Mouse (Mus musculus) cerebellum, postnatal 36 days (tissue): ENCODE results near the gene Slc9a4.
"Not testable (repeated sequence)": the region's sequence is repeated elsewhere in the genome, so short reads cannot be mapped to it uniquely, and the experiment has no call there.

ENCODE experiments used
- DNase-seq, 2 experiments: peaks; one replicate each; pipeline ENCODE4 v3.0.0; 2021 to 2022; ENCODE audit warnings: mixed read lengths in 2 of 2

The Slc9a4 gene

DNA sequence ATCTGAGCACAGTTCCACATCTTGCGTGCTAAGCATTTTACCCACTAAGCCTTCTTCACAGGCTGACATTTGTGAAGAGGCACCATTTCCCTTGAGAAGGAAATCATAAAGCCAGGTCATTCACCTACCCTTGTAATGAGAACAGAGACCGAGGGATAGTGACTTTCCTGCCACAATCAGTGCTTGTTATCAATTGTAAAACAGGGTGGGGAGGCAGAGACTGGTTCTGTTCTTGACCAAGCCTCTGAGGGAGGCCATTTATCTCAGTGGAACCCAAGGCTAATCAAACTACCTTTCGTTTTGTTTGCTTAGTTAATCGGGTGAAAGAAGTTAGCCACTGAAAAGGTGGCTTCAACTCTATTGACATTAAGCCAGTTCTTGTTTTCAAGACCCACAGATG, 77.2 kb downstream of the Slc9a4 start:
- DNase-seq, result no peak

DNA sequence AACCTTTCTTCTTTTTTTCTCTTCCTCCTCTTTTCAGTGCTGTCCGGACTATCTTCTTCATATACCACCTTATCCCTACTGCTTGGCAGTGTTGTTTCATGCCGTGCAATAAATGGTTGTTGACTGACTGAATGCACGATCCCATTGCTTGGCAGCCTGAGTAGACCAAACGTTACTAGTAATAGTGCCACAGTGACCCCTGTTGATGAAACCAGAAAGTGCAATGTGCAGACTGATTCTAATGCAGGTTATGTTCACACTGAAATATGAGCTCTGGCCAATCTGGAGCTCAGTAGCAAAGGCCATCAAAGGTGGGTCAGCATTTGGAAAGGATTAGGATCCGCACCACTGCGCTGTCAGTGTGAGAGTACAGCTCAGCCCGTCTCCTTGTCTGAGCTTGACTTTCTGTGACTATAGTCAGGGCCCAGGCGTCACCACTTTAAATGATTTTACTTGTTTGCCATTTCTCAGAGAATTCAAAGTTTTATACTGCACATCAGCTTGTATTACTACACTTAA, 78.2 kb downstream of the Slc9a4 start:
- peak; percentile 5 to 7 for DNase-seq

- no peak for DNase-seq
These were observed 79.1 kb downstream of the Slc9a4 start for GRCm38 (mm10) chr1:40659017-40659416.

DNA sequence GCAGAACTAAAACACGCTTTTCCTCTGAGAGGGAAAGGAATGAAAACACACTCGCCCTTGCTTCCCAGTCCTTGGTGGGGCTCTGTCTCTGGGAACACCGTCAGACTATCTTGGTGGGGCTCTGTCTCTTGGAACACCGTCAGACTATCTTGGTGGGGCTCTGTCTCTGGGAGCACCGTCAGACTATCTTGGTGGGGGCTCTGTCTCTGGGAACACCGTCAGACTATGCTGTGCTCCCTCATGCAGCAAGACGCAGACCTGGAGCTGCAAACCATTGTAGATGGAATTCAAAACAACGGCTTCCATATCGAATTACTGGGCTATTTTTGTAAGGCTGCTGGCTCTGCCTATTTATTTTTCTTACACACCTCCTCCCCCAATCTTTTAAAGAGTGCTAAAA, 79.6 kb downstream of the Slc9a4 start:
- DNase-seq, result no peak

GRCm38 (mm10) chr1:40660838-40661237, 81.0 kb downstream of the Slc9a4 start:
- DNase-seq, result no peak

DNA sequence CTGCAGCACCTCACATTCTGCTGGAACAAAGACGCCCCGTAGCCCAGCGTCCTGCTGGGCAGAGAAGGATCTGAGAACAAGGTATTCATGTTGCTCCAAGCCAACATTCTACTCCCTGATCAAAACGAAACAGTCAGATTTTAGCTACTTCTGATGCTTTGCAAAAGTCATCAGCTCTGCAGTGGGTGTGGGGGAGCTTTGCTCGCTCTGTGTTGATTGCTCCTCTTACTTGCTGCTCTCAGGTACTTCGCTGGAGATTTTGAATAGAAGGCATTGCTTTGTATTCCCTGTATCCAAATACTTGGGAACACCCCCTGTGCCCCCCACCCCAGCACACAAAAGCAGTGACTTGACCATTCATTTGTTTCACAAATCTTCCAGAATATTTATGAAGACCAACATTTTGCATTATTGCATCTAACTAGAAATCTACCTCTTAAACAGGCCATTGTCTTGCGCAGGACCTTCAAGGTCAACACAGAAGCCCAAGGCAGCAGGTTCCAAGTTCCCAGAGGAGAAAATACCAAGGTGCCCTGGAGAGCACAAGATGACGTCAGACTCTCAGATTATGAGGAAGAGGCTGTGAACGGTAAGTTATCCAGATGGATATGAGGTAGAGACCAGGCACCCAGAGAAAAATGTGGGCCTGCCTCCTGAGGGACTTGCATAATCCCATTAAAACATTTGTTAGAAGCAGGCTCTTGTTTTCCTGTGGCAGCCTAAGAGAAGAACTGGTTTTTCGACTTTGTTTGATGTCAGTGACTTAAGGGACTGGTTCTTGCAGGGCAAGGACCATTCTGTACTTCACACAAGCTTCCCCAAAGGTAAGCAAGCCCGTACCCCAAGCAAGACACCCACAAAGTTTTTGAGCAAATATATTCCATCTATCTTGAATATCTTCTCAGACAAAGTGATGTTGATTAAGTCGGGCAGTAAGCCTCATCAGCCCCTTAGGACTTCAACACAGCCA, 85.8 kb downstream of the Slc9a4 start:
- DNase-seq, result no peak

DNA sequence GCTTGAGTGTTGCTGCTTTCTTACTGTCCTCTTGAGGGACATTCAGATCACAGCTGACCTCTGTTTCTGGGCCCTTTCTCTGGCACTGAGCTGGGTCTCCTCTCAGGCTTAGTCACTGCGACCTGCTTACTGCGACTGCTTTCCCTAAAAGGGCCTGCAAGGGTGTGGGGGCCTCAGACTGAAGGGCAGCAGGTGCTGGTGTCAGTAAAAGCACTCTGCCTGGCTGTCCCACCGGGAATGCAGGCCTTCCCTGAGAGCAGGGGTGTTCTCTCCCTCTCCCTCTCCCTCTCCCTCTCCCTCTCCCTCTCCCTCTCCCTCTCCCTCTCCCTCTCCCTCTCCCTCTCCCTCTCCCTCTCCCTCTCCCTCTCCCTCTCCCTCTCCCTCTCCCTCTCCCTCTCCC, 87.6 kb downstream of the Slc9a4 start:
- DNase-seq, result not testable (repeated sequence)

- no peak for DNase-seq
These were observed 90.1 kb downstream of the Slc9a4 start for GRCm38 (mm10) chr1:40670025-40670424.

DNA sequence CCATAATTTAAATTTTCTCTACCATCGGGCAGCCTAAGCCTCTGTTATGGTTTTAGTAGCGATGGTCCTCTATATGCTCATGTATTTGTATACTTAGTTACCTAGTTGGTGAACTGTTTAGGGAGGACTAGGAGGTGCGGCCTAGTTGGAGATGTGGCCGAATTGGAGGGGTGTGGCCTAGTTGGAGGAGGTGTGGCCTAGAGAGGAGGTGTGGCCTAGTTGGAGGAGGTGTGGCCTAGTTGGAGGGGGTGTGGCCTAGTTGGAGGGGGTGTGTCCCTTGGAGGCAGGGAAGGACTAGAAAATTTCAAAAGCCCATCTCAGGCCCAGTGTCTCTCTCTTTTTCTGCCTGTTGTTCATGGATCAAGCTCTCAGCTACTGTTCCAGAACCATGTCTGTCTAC, 91.6 kb downstream of the Slc9a4 start:
- no peak for DNase-seq

DNA sequence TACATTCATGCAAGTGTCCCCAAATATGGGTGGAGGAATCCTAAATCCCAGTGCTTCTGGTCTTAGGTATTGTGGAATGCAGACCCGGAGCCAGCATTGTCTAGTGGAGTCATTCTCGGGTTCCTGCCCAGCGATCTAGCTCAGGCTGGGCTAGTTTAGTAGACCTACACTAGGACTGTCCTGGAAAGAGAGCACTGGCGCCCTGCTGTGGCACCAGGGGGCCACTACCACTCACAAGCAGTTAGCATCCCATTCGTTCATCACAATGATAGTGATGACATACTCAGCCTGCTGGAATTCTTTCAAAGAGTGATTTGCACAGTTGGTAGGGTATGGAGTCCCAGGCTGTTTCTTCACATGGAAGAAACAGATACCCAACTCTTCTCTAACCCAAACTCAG, 97.4 kb downstream of the Slc9a4 start:
- DNase-seq, result no peak
